29 mouse cellular contexts compared by ENCODE assay signal in genomic region chr19:42584188-42584587, GRCm38 (mm10). TPM values are rescaled to one million over a fixed set of nuclear protein-coding genes. Genes with fewer than 3 reads are reported as not detected.
DNase-seq lines count a peak whose midpoint lies in the region; ATAC-seq lines count a peak whose summit lies in the region.
"Had no signal": no experiment of that assay in that cellular context is flagged by ENCODE, and none has a peak within 500 bp of the region (broad histone marks: within the 10 kb centered on the region; RNA-seq: fewer than 3 reads in every experiment).

No protein-coding gene starts in this region.

- H3K9ac ChIP-seq in heart, embryonic 12.5 days: no peak overlapping the region
- no peak overlapping the region for H3K9ac ChIP-seq in liver, embryonic 13.5 days
- H3K9ac ChIP-seq in kidney, embryonic 14.5 days (ENCODE audit: low read depth, low read length): no peak overlapping the region
- H3K9ac ChIP-seq: forebrain, embryonic 13.5 days; hindbrain, embryonic 15.5 days; kidney, embryonic 15.5 days; lung, embryonic 15.5 days; midbrain, embryonic 15.5 days; neural tube, embryonic 15.5 days had no signal

- H3K27ac ChIP-seq in heart, embryonic 12.5 days (ENCODE audit: poor library complexity, severe bottlenecking): 0 out of 2 replicates have a peak overlapping the region, but pooled peaks have one; percentile 21
- H3K27ac ChIP-seq in liver, embryonic 13.5 days: peak overlapping the region; percentile 86
- H3K27ac ChIP-seq in kidney, embryonic 14.5 days (ENCODE audit: low read depth, low read length): no peak overlapping the region
- H3K27ac ChIP-seq: forebrain, embryonic 13.5 days; hindbrain, embryonic 10.5 days; hindbrain, embryonic 15.5 days; kidney, embryonic 15.5 days; layer of hippocampus, adult 2 months; left cerebral cortex, adult 2 months; lung, embryonic 15.5 days; midbrain, embryonic 15.5 days; neural tube, embryonic 15.5 days; stomach, postnatal 0 days had no signal

- peak; percentile 84 for ATAC-seq in heart, embryonic 12.5 days (ENCODE audit: insufficient number of reproducible peaks, low FRiP score)
- ATAC-seq in liver, embryonic 13.5 days (ENCODE audit: low read depth): peak; percentile 77
- ATAC-seq in kidney, embryonic 14.5 days (ENCODE audit: low FRiP score, low TSS enrichment): no peak
- ATAC-seq: forebrain, embryonic 13.5 days; inflammation-experienced regulatory T-cells, adult 6 months; midbrain, embryonic 15.5 days; Patski had no signal

- no peaks in the 10 kb centered on the region for H3K27me3 ChIP-seq in heart, embryonic 12.5 days (replicated peaks)
- no peaks in the 10 kb centered on the region for H3K27me3 ChIP-seq in liver, embryonic 13.5 days
- H3K27me3 ChIP-seq in kidney, embryonic 14.5 days (ENCODE audit: control insufficient read depth, insufficient read depth, low read length): no peaks in the 10 kb centered on the region
- H3K27me3 ChIP-seq: forebrain, embryonic 13.5 days; hindbrain, embryonic 15.5 days; kidney, embryonic 15.5 days; lung, embryonic 15.5 days; megakaryocyte, embryonic 14.5 days; midbrain, embryonic 15.5 days; neural tube, embryonic 15.5 days; Patski had no signal

- H3K9me3 ChIP-seq in heart, embryonic 12.5 days (replicated peaks): no peaks in the 10 kb centered on the region
- no peaks in the 10 kb centered on the region for H3K9me3 ChIP-seq in liver, embryonic 13.5 days (replicated peaks)
- no peaks in the 10 kb centered on the region for H3K9me3 ChIP-seq in kidney, embryonic 14.5 days (ENCODE audit: control insufficient read depth, low read length)
- H3K9me3 ChIP-seq: forebrain, embryonic 13.5 days; hindbrain, embryonic 10.5 days; hindbrain, embryonic 15.5 days; kidney, embryonic 15.5 days; lung, embryonic 15.5 days; megakaryocyte, embryonic 14.5 days; midbrain, embryonic 15.5 days; neural tube, embryonic 15.5 days had no signal

- H3K4me2 ChIP-seq in heart, embryonic 12.5 days: no peak overlapping the region
- H3K4me2 ChIP-seq in liver, embryonic 13.5 days: peak overlapping the region; percentile 12; the same call in 1 of the 2 replicates
- H3K4me2 ChIP-seq in kidney, embryonic 14.5 days (replicated peaks; ENCODE audit: low read depth, low read length): no peak overlapping the region
- H3K4me2 ChIP-seq: forebrain, embryonic 13.5 days; hindbrain, embryonic 15.5 days; kidney, embryonic 15.5 days; lung, embryonic 15.5 days; midbrain, embryonic 15.5 days; neural tube, embryonic 15.5 days had no signal

- 72% methylated on average over 3 of the region's 3 CpGs for WGBS in heart, embryonic 12.5 days
- WGBS in liver, embryonic 13.5 days (ENCODE audit: insufficient replicate concordance): 51% methylated on average over 3 of the region's 3 CpGs
- WGBS in kidney, embryonic 14.5 days: 89% methylated on average over 3 of the region's 3 CpGs

- intact Hi-C loops in heart, postnatal 25 days (cut with DNase I): no loop called here
- intact Hi-C loops in left cerebral cortex, postnatal 10 days (cut with DNase I): loop anchor here (10.0 kb wide), 3 partner anchors 191 to 811 kb away; partner anchors contain the start of gene Hps1

- H3K4me3 ChIP-seq in heart, embryonic 12.5 days: no peak overlapping the region
- H3K4me3 ChIP-seq in liver, embryonic 13.5 days (replicated peaks): no peak overlapping the region
- no peak overlapping the region for H3K4me3 ChIP-seq in kidney, embryonic 14.5 days (ENCODE audit: low read length)
- H3K4me3 ChIP-seq: forebrain, embryonic 13.5 days; hindbrain, embryonic 10.5 days; hindbrain, embryonic 15.5 days; kidney, embryonic 15.5 days; layer of hippocampus, adult 2 months; left cerebral cortex, adult 2 months; lung, embryonic 15.5 days; megakaryocyte, embryonic 14.5 days; midbrain, embryonic 15.5 days; neural tube, embryonic 15.5 days had no signal

- peaks cover 17% of the 10 kb centered on the region for H3K4me1 ChIP-seq in heart, embryonic 12.5 days (replicated peaks)
- H3K4me1 ChIP-seq in liver, embryonic 13.5 days (replicated peaks): peaks cover 40% of the 10 kb centered on the region
- H3K4me1 ChIP-seq in kidney, embryonic 14.5 days (ENCODE audit: control insufficient read depth, insufficient read depth, low read length): no peaks in the 10 kb centered on the region
- H3K4me1 ChIP-seq: hindbrain, embryonic 15.5 days; kidney, embryonic 15.5 days; midbrain, embryonic 15.5 days; neural tube, embryonic 15.5 days had no signal

- no peak for DNase-seq in heart, postnatal 25 days (ENCODE audit: low spot score)
- peak; percentile 20 for DNase-seq in c-Kit-positive CD71-positive TER-119-positive erythroid progenitor cells, embryonic 14.5 days (ENCODE audit: low spot score)
- peak; percentile 49 for DNase-seq in liver, embryonic 13.5 days
- no peak for DNase-seq in left cerebral cortex, postnatal 10 days (ENCODE audit: extremely low spot score in 1 of 2, low spot score in 2 of 2)
- no peak for DNase-seq in spleen, adult 12 weeks (ENCODE audit: low spot score)
- DNase-seq: adrenal gland, postnatal 10 days; cerebellum, adult 18-20 months; cerebellum, postnatal 10 days; gastrocnemius, postnatal 10 days; kidney, adult 11 months; kidney, postnatal 36 days; lung, postnatal 36 days; thymus, adult 18-20 months; thymus, postnatal 36 days had no signal

- peaks cover 24% of the 10 kb centered on the region; the same call in 1 of the 2 replicates for H3K36me3 ChIP-seq in heart, embryonic 12.5 days
- peaks cover 29% of the 10 kb centered on the region for H3K36me3 ChIP-seq in liver, embryonic 13.5 days
- H3K36me3 ChIP-seq in kidney, embryonic 14.5 days (ENCODE audit: control insufficient read depth, insufficient read depth, low read length): peaks cover 18% of the 10 kb centered on the region; the same call in 1 of the 2 replicates
- H3K36me3 ChIP-seq: midbrain, embryonic 15.5 days had no signal

RNA-seq across cellular contexts. Expression of gene Loxl4, which starts 28.4 kb away (rescaled TPM):
- polyA plus RNA-seq in heart, embryonic 12.5 days (2016; fragmentation: Nextera tagmentation; extraction: Ambion mirVana): 0.18 and 0.27 TPM in 2 replicates
- total RNA-seq in heart, postnatal 25 days (2021): 1 to 10 TPM; 1.2 to 1.3 TPM
- polyA plus RNA-seq in liver, embryonic 13.5 days (2015; fragmentation: Nextera tagmentation; extraction: Ambion mirVana): 0.06 and 0.18 TPM in 2 replicates
- 0.93 and 1.9 TPM in 2 replicates for polyA plus RNA-seq in kidney, embryonic 14.5 days (2014; fragmentation: Nextera tagmentation; extraction: Ambion mirVana)
- total RNA-seq in left cerebral cortex, postnatal 10 days (2021): under 1 TPM; 0.47 to 0.51 TPM
- polyA plus RNA-seq: hindbrain, embryonic 15.5 days had no signal

Comparison
In these comparisons a context has a peak if more than half of its experiments do, and no peak if none do; other contexts are left out.
1. DNase-seq: peak in c-Kit-positive CD71-positive TER-119-positive erythroid progenitor cells, embryonic 14.5 days (single experiment) and liver, embryonic 13.5 days (single experiment); none in heart, postnatal 25 days (single experiment), left cerebral cortex, postnatal 10 days (0 of 2) and spleen, adult 12 weeks (single experiment).